Mouse (Mus musculus) erythroblast, adult 5-6 weeks (primary cell): ENCODE data around the gene Rps15. TPM values are rescaled to one million over a fixed set of nuclear protein-coding genes. Genes with fewer than 3 reads are reported as not detected.
A peak's percentile ranks its signal among the peaks of the same experiment; 100 is the strongest.

Experiments used
- ATAC-seq: replicated peaks from 2 replicates; pipeline ENCODE4 v1.8.0; 2016; ENCODE audit warnings: moderate number of reproducible peaks, mild to moderate bottlenecking, moderate TSS enrichment, inconsistent platforms; ENCODE audit not compliant: poor library complexity, low FRiP score, severe bottlenecking
- total RNA-seq, 2 experiments: library from RNA; stranded (forward) in 1 of 2; stranded (reverse) in 1 of 2; fragments of 150-400 nt in 1 of 2; fragments of 200-764, 138-1000 nt in 1 of 2; gene quantifications; 2 replicates each; pipeline versions ENCODE4 v1.2.3 to v1.2.4; 2015 to 2017; ENCODE audit warnings: low replicate concordance in 2 of 2

Rps15 gene
- total RNA-seq, 2 experiments from 2014 or later = 457 to 509 TPM

GRCm38 (mm10) chr10:80282481-80283441, 9.5 kb upstream of the Rps15 start:
- no peak for ATAC-seq

GRCm38 (mm10) chr10:80285222-80286070, 6.8 kb upstream of the Rps15 start:
- ATAC-seq = no peak

GRCm38 (mm10) chr10:80288097-80288496, 4.2 kb upstream of the Rps15 start:
- no peak for ATAC-seq

GRCm38 (mm10) chr10:80288657-80289056, 3.6 kb upstream of the Rps15 start:
- no peak for ATAC-seq

- ATAC-seq = no peak
Measured at GRCm38 (mm10) chr10:80293325-80293724, 1.1 kb downstream of the Rps15 start.

GRCm38 (mm10) chr10:80294311-80294710, 2.1 kb downstream of the Rps15 start:
- no peak for ATAC-seq

DNA sequence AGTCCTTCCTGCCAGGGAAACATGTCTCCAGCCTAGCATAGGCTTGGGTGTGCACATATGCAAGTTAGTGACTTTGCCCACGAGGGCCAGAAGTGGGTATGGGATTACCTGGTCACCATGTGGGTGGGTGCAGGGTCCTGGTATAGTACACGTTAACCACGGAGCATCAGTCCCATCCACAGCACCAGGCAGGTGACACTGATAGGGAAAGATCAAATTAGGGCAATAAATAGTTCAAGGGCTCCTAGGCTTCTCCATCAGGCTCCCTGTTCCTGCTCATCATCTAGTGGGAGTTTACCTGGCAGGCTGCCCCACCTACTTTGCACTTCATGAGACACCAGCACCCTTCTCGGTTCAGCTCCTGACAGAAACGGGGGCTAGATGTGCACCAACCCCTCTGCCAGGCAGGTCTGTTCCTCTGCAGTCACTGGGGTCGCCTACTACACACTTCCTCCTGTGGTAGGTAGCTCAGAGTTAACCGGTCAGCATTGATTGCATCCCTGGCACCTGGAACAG, 2.6 kb downstream of the Rps15 start:
- ATAC-seq = no peak

- ATAC-seq = peak; percentile 51
Measured at GRCm38 (mm10) chr10:80295618-80296425, 3.6 kb downstream of the Rps15 start, which contains the start of gene Apc2. Gene Apc2, plus strand, starts transcription at chr10:80295977.

DNA sequence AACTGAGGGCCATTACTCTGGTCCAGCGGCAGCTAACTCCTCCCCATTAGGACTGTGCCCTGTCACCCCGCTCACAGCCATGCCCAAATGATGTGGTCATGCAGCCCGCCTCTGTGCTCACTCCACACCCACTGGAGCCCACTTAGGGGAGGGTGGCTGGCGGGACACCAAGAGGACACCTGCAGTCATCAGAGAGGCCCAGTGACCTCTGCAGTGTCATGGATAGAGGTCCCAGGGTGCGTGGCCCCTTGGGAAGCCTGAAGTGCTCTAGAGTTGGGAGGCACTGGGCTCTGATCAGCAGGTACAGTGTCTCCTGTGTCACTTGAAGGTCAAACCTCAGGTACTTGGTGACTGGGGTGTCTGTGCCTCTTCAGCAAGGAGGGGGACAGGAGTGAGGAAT, 4.6 kb downstream of the Rps15 start:
- ATAC-seq = no peak

DNA sequence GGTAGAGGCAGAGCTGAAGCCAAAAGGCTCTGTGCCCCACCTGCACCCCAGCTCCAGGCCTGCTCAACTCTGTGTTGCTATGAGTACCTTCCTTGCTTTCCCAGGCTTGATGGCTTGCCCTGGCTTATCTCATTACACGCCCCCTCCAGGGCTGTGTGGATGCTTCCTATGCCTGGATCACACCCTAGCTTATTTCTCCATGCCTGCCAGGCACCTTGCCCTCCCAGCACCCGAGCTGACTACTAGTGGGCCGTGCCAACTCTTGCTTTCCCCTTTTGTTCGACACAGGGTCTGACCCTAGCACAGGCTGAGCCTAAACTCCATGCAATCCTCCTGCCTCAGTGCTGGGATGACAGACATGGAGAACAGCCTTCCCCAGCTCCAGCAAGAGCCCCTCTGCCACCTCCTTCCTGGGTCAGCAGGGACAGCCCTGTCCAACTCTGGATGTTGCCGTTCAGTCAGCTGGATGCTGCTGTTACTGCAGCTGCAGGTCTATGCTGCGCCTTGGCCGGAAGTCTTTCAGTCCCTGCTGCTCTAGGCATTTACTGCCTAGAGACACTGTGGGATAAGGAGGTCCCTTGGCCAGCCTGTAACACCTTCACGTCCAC, 5.4 kb downstream of the Rps15 start:
- no peak for ATAC-seq

DNA sequence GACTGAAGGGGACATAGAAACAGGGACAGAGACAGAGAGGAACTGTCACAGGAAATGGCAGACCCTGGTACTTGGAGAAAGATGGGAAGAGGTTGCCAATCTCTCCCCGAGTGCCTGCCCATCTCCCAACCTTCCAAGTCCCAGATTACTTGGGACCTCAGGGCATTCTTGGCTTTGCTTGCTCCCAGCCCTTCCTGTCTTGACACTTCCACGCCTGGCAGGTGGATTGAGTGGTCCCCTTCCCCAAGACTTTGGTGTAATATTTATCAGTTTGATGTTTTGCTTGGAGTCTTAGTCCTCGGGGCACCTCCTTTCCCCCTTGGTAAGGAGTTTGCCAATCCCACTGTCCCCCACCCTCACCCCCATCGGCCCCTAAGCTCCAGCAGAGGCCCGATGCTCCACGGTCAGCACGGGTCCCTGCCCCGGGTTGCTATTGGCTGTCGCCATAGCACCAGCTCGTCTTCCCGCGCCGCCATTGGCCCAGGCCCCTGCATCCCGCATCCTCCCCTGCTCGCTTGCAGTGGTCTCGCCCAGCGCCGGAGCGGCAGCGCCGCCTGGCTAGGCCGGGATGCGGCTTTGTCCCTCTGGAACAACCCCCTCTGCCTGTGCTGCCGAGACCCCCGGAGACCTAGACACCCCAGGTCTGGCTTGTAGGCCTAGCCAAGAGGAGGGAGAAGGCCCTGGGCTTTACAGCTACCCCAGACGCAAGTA, 6.5 kb downstream of the Rps15 start:
- no peak for ATAC-seq

DNA sequence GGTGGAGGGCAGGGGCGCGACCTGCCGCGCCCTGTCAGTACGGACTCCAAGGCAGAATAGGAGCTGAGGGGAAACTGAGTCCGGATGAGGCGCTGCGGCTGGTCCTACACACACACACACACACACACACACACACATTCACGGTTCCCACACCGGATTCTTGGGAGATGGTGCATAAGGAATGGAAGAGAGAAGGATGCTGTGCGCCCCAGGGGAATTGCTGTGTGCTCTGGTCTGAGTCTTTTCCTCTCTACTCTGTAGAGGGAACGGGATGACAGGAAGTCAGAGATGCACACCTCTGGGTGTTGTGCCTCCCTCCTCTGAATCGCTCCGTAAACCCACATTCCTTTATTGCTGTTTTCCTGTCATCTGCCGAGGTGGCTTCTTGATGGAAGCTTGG, 7.0 kb downstream of the Rps15 start:
- ATAC-seq = no peak

- no peak for ATAC-seq
Measured at GRCm38 (mm10) chr10:80299824-80300223, 7.6 kb downstream of the Rps15 start.

DNA sequence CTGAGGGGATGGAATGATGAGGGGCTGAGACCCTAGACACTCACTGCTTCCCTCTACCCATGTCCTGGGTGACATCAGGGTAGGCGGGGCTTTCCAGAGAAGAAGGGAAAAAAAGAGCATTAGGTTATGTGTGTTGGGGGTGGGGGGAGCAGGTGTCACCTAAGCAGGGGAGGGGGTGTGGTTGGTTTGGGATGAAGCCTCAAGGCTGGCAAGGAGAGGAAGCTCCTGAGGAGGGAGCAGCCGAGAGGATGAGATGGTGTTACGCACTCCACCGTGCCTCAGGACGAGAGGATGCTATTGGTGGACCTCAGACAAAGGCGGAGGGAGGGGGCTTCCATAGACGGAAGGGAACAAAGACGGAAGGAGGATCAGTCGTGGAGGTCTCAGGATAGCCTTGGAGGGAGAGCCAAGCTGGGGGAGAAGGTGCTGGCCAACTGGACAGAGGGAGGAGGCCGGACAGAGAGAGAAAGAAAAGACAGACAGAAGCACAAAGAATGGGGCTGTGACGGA, 8.5 kb downstream of the Rps15 start:
- ATAC-seq = no peak

GRCm38 (mm10) chr10:80301256-80302081, 9.2 kb downstream of the Rps15 start:
- no peak for ATAC-seq

- ATAC-seq = 0 out of 2 replicates have a peak, but pooled peaks have one; percentile 1
Measured at GRCm38 (mm10) chr10:80302082-80302355, 9.8 kb downstream of the Rps15 start.

GRCm38 (mm10) chr10:80302471-80302881, 10.2 kb downstream of the Rps15 start:
- ATAC-seq = 0 out of 2 replicates have a peak, but pooled peaks have one; percentile 18

GRCm38 (mm10) chr10:80304458-80304857, 12.2 kb downstream of the Rps15 start:
- peak; percentile 2; the same call in 1 of the 2 replicates for ATAC-seq
